Mouse (Mus musculus): ENCODE data around the gene Hexim1. TPM values are rescaled to one million over a fixed set of nuclear protein-coding genes. Genes with fewer than 3 reads are reported as not detected.

Gene Hexim1
- polyA plus RNA-seq, 1 experiment, result 26.4 TPM

GRCm38 (mm10) chr11:103112552-103112912, 3.5 kb upstream of the Hexim1 start:
- H3K27ac ChIP-seq (ENCODE audit: insufficient read depth, low read depth, low read length), result peak overlapping the region; percentile 65

DNA sequence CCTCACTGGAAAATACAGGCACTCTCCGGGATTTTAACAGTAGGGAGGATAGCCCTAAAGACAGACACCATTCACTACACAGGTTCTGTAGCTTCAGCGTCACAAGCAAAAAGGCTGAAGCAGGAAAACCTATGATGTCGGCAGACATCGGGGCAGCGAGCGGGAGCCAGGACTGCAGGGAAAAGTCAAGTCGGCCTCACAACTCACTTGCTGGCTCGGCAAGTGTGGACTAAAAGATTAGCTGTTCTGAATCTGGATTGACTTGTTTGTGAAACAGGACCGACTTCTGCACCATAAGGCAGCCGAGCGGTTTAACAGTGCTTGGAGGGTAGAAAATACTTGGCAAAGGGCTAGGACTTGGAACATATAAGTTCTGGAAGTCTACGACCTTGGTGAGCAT, 3.0 kb upstream of the Hexim1 start:
- H3K36me3 ChIP-seq (ENCODE audit: control insufficient read depth, insufficient read depth, low read length), result no peaks in the 10 kb centered on the region
- no peaks in the 10 kb centered on the region for H3K27me3 ChIP-seq (replicated peaks; ENCODE audit: control insufficient read depth, insufficient read depth, low read length)
- H3K4me3 ChIP-seq (ENCODE audit: insufficient read depth, low read depth, low read length), result no peak overlapping the region
- peak overlapping the region; percentile 65 for H3K27ac ChIP-seq (ENCODE audit: insufficient read depth, low read depth, low read length)
- no peak for TF ChIP-seq CTCF (conservative IDR thresholded peaks at IDR 0.05; ENCODE audit: insufficient read depth, insufficient read length, low read depth, low read length)
- no peak for TF ChIP-seq POLR2A (IDR thresholded peaks at IDR 0.05; ENCODE audit: low read depth, low read length)
- DNase-seq, result peak; percentile 35
- 53% methylated on average over 12 of the region's 12 CpGs for WGBS
- H3K4me1 ChIP-seq (ENCODE audit: control insufficient read depth, insufficient read depth, low read length), result peaks cover 21% of the 10 kb centered on the region

More at GRCm38 (mm10) chr11:103112552-103112912, 3.5 kb upstream of the Hexim1 start:
- Histone ChIP-seq H3K4me3 (ENCODE audit: insufficient read depth, low read depth, low read length) (peak overlapping the region; percentile 6; the same call in 1 of the 2 replicates), H3K4me1 (ENCODE audit: control insufficient read depth, insufficient read depth, low read length) (peaks cover 21% of the 10 kb centered on the region), H3K27me3 (replicated peaks; ENCODE audit: control insufficient read depth, insufficient read depth, low read length) (no peaks in the 10 kb centered on the region), H3K36me3 (ENCODE audit: control insufficient read depth, insufficient read depth, low read length) (no peaks in the 10 kb centered on the region)
- TF ChIP-seq CTCF (conservative IDR thresholded peaks at IDR 0.05; ENCODE audit: insufficient read depth, insufficient read length, low read depth, low read length) (no peak), POLR2A (IDR thresholded peaks at IDR 0.05; ENCODE audit: low read depth, low read length) (no peak)
- peak; percentile 41 for DNase-seq
- 33% methylated on average over 9 of the region's 9 CpGs for WGBS

- no peak for TF ChIP-seq POLR2A (IDR thresholded peaks at IDR 0.05; ENCODE audit: low read depth, low read length)
- TF ChIP-seq CTCF (conservative IDR thresholded peaks at IDR 0.05; ENCODE audit: insufficient read depth, insufficient read length, low read depth, low read length), result no peak
- DNase-seq, result no peak
- H3K36me3 ChIP-seq (ENCODE audit: control insufficient read depth, insufficient read depth, low read length), result no peaks in the 10 kb centered on the region
These were observed 2.3 kb upstream of the Hexim1 start for GRCm38 (mm10) chr11:103113771-103114170.

DNA sequence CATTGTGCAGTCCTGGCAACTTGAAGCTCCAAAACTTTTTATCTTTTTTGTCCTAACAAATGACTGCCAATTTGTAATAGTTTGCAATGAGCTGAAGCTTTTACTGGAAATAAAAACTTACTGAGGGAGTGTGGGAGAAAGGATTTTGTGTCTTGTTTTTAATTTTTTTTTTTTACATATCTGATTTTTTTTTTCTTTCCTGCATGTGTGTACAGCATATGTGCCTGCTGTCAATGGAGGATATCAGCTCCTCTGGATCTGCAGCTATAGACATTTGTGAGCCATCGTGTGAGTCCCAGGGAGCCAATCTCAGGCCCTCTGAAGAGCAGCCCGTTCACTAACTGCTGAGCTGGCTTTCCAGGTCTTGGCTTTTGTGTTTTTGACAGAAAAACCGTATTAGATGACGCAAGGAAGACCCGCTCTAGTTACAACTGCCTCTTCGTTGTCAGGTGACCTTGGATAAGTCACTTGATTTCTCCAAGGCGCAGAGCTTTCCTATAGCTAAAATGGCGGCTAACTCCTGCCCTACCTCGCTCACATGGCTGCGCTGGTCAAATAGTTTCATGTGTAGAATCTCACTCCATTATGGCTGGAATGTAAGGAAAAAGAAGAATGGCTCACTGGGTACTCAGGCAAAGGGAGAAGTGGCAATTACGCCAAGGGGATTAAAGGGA, 1.6 kb upstream of the Hexim1 start:
- WGBS, result 85% methylated on average over 11 of the region's 11 CpGs
- peak overlapping the region; percentile 100 for H3K27ac ChIP-seq (ENCODE audit: insufficient read depth, low read depth, low read length)
- no peaks in the 10 kb centered on the region for H3K36me3 ChIP-seq (ENCODE audit: control insufficient read depth, insufficient read depth, low read length)
- peak overlapping the region; percentile 98 for H3K4me3 ChIP-seq (ENCODE audit: insufficient read depth, low read depth, low read length)
- H3K27me3 ChIP-seq (replicated peaks; ENCODE audit: control insufficient read depth, insufficient read depth, low read length), result no peaks in the 10 kb centered on the region
- TF ChIP-seq POLR2A (IDR thresholded peaks at IDR 0.05; ENCODE audit: low read depth, low read length) (no peak), CTCF (conservative IDR thresholded peaks at IDR 0.05; ENCODE audit: insufficient read depth, insufficient read length, low read depth, low read length) (no peak)
- peaks cover 24% of the 10 kb centered on the region for H3K4me1 ChIP-seq (ENCODE audit: control insufficient read depth, insufficient read depth, low read length)
- no peak for DNase-seq

More at GRCm38 (mm10) chr11:103113771-103114170, 2.3 kb upstream of the Hexim1 start:
- H3K4me1 ChIP-seq (ENCODE audit: control insufficient read depth, insufficient read depth, low read length), result peaks cover 24% of the 10 kb centered on the region
- no peaks in the 10 kb centered on the region for H3K27me3 ChIP-seq (replicated peaks; ENCODE audit: control insufficient read depth, insufficient read depth, low read length)
- no peak overlapping the region for H3K4me3 ChIP-seq (ENCODE audit: insufficient read depth, low read depth, low read length)
- no peak overlapping the region for H3K27ac ChIP-seq (ENCODE audit: insufficient read depth, low read depth, low read length)
- 70% methylated on average over 4 of the region's 4 CpGs for WGBS

- peak overlapping the region; percentile 98 for H3K4me3 ChIP-seq (ENCODE audit: insufficient read depth, low read depth, low read length)
- peak overlapping the region; percentile 100 for H3K27ac ChIP-seq (ENCODE audit: insufficient read depth, low read depth, low read length)
- peak; percentile 94 for DNase-seq
- TF ChIP-seq POLR2A (IDR thresholded peaks at IDR 0.05; ENCODE audit: low read depth, low read length), result peak; percentile 52
- TF ChIP-seq CTCF (conservative IDR thresholded peaks at IDR 0.05; ENCODE audit: insufficient read depth, insufficient read length, low read depth, low read length), result no peak
- under 1% methylated on average over 34 of the region's 34 CpGs for WGBS
- H3K36me3 ChIP-seq (ENCODE audit: control insufficient read depth, insufficient read depth, low read length), result no peaks in the 10 kb centered on the region
- peaks cover 24% of the 10 kb centered on the region for H3K4me1 ChIP-seq (ENCODE audit: control insufficient read depth, insufficient read depth, low read length)
- no peaks in the 10 kb centered on the region for H3K27me3 ChIP-seq (replicated peaks; ENCODE audit: control insufficient read depth, insufficient read depth, low read length)
These were observed 646 bp upstream of the Hexim1 start for GRCm38 (mm10) chr11:103115163-103116007.

GRCm38 (mm10) chr11:103116959-103117590, 1.0 kb downstream of the Hexim1 start:
- under 1% methylated on average over 35 of the region's 35 CpGs for WGBS
- peaks cover 18% of the 10 kb centered on the region; the same call in 1 of the 2 replicates for H3K4me1 ChIP-seq (ENCODE audit: control insufficient read depth, insufficient read depth, low read length)
- no peaks in the 10 kb centered on the region for H3K27me3 ChIP-seq (replicated peaks; ENCODE audit: control insufficient read depth, insufficient read depth, low read length)
- DNase-seq, result peak; percentile 84
- TF ChIP-seq POLR2A (IDR thresholded peaks at IDR 0.05; ENCODE audit: low read depth, low read length) (peak; percentile 11), CTCF (conservative IDR thresholded peaks at IDR 0.05; ENCODE audit: insufficient read depth, insufficient read length, low read depth, low read length) (peak; percentile 69)
- peak overlapping the region; percentile 74 for H3K4me3 ChIP-seq (ENCODE audit: insufficient read depth, low read depth, low read length)
- H3K27ac ChIP-seq (ENCODE audit: insufficient read depth, low read depth, low read length), result peak overlapping the region; percentile 59
- H3K36me3 ChIP-seq (ENCODE audit: control insufficient read depth, insufficient read depth, low read length), result no peaks in the 10 kb centered on the region
